Comparison of ENCODE assay signal across 27 mouse cellular contexts in genomic region chr11:9008761-9009160, GRCm38 (mm10). TPM values are rescaled to one million over a fixed set of nuclear protein-coding genes. Genes with fewer than 3 reads are reported as not detected.
"Had no signal": no experiment of that assay in that cellular context is flagged by ENCODE, and none has a peak within 500 bp of the region (broad histone marks: within the 10 kb centered on the region; RNA-seq: fewer than 3 reads in every experiment).

No protein-coding gene starts in this region.

- DNase-seq: gastrocnemius, adult 2 months; gastrocnemius, postnatal 10 days; gastrocnemius, postnatal 25 days; heart, adult 2 months; heart, postnatal 10 days; heart, postnatal 4 days; kidney, postnatal 4 days; liver; liver, postnatal 0 days had no signal

- H3K9me3 ChIP-seq: heart, embryonic 12.5 days; hindbrain, embryonic 10.5 days; hindbrain, embryonic 12.5 days; intestine, embryonic 15.5 days; limb, embryonic 10.5 days; limb, embryonic 12.5 days; liver, embryonic 15.5 days had no signal

- H3K4me2 ChIP-seq: heart, embryonic 12.5 days; hindbrain, embryonic 14.5 days; intestine, embryonic 15.5 days; liver, embryonic 11.5 days had no signal

- H3K4me3 ChIP-seq: gastrocnemius, adult 2 months; heart, adult 2 months; heart, embryonic 12.5 days; hindbrain, embryonic 10.5 days; hindbrain, embryonic 12.5 days; intestine, embryonic 15.5 days; layer of hippocampus, adult 2 months; left cerebral cortex, adult 2 months; limb, embryonic 10.5 days; limb, embryonic 12.5 days; liver, embryonic 15.5 days had no signal

- H3K27ac ChIP-seq: gastrocnemius, adult 2 months; heart, adult 2 months; hindbrain, embryonic 10.5 days; hindbrain, embryonic 12.5 days; hindbrain, embryonic 14.5 days; intestine, embryonic 15.5 days; kidney, postnatal 0 days; layer of hippocampus, adult 2 months; left cerebral cortex, adult 2 months; limb, embryonic 10.5 days; limb, embryonic 12.5 days; liver, embryonic 15.5 days had no signal

- ATAC-seq: forebrain, embryonic 16.5 days; hindbrain, embryonic 16.5 days; inflammation-experienced regulatory T-cells, adult 6 months; intestine, embryonic 15.5 days; intestine, postnatal 0 days; liver, postnatal 0 days had no signal

- H3K27me3 ChIP-seq: heart, embryonic 12.5 days; hindbrain, embryonic 12.5 days; intestine, embryonic 15.5 days had no signal

- H3K9ac ChIP-seq: heart, embryonic 12.5 days; hindbrain, embryonic 12.5 days; hindbrain, embryonic 14.5 days; intestine, embryonic 15.5 days; limb, embryonic 12.5 days; liver, embryonic 15.5 days; liver, postnatal 0 days had no signal

RNA-seq across cellular contexts. Expression of gene Pkd1l1, which starts 35.7 kb away (rescaled TPM):
- polyA plus RNA-seq: intestine, postnatal 0 days; limb, embryonic 10.5 days; liver, postnatal 0 days had no signal

RNA-seq across cellular contexts. Expression of gene Sun3, which starts 40.0 kb away (rescaled TPM):
- polyA plus RNA-seq: hindbrain, embryonic 10.5 days; inflammation-experienced regulatory T-cells, adult 6 months; kidney, embryonic 14.5 days; limb, embryonic 10.5 days; limb, embryonic 12.5 days; limb, embryonic 14.5 days; liver, embryonic 11.5 days; liver, embryonic 15.5 days; liver, postnatal 0 days had no signal
